Mouse (Mus musculus): ENCODE measurements around the gene Fank1.

Fank1 gene

DNA sequence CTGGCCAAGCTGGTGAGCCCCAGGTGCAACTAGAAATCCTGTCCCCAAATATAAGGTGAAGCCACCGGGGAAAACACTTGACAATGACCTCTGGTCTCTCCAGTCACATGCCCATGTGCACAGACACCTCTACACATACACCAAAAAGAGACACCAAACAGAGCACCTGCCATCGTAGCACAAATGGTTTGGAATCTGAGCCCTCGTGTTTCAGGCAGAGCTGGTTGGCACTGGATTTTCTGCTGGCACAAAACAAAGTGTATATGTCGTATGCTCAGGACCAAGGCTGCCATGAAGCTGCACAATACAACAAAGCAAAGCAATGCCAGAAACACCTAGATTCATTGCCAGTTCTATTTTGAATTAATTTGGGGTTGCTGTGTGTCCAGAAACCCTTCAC, 8.6 kb upstream of the Fank1 start:
- DNase-seq (ENCODE audit: low read depth) = no peak

DNA sequence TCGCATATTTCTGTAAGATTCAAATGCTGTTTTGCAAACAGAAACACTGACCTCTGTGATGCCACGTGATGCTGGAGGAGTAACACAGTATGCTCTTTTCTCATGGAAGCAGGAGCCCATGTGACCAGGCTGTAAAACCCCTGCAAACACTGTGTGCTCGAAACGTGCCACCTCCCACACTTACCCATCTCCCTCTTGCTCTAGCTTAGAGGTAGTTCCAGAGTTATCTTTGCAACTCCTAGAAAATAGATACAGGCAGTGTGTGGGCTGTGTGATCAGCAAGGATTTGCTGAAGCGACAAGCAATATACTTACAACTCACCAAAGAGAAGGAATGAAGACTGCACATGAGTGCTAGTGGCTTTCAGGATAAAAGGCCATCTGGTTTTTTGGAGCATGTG, 8.1 kb upstream of the Fank1 start:
- no peak for DNase-seq (ENCODE audit: low read depth)

DNA sequence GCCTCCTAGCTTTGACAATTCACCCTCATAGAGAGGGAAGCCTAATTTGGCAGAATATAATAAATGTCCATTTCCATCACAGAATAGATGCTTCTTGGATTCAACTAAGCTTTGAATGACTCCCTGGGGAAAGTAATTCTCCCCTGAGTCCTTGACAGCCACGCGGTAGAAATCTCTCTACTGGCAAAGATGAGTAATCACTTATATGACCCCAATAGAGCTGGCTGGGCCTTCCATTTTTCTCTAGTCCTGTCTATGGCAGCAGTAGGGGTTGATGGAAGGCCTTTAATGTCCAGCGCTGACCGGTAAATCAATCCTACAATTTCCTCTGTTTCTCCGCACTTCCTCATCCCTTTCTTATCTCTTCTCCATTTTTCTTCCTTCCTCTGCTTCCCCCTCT, 1.5 kb upstream of the Fank1 start:
- DNase-seq (ENCODE audit: low read depth) = no peak

DNA sequence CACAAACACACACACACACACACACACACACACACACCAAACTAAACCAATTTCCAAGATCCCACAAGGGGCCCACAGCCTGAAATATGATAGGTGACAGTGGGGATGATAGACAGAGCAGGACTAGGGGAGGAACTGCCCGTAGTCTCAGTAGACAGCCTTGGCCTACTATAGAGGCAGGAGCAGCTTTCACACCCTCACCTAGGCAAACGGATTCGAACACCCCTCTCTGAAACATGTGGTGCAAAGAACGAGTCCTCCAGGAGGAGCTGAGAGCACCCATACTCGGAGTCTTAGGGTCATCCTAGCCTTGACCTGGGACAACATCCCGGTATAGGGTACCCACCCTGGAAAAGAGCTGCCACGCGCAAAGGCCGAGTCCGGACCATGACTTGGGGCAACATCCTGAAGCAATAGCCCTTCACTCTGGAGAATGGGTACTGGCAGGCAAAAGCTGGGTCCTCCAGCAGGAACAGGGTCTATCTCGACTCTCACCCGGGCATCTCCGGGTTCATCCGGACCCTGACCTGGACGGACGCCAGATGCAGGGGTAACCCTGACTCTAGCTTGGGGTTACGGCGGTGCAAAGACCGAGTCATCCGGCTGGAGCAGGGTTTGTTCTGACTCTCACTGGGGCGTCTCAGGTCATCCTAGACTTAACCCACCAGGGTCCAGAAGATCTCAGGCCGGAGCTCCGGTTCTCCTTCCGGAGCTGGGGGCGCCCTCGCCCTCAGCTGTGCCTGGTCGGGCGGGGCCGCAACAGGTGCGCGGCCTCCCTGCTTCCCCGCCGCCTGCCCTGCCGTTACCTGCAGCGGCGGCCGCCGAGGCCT, 650 bp upstream of the Fank1 start:
- DNase-seq (ENCODE audit: low read depth) = peak; percentile 13

DNA sequence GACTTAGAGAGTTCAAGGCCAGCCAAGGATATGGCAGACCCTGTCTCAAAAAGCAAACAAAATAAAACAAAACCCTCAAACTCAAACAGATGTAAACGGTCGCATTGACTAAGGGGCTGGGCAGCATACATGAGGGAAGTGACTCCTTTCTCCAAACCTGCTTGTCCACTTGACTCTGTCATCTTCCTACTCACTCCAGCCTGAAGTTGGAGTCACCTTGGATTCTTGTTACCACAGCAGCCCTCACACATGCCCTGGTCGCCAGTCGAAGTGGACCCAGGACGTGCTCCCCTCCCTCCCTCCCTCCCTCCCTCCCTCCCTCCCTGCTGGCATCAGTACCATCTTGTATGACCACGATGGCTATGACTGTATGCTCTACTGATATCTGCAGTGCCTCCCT, 4.9 kb downstream of the Fank1 start:
- DNase-seq (ENCODE audit: low read depth) = no peak

DNA sequence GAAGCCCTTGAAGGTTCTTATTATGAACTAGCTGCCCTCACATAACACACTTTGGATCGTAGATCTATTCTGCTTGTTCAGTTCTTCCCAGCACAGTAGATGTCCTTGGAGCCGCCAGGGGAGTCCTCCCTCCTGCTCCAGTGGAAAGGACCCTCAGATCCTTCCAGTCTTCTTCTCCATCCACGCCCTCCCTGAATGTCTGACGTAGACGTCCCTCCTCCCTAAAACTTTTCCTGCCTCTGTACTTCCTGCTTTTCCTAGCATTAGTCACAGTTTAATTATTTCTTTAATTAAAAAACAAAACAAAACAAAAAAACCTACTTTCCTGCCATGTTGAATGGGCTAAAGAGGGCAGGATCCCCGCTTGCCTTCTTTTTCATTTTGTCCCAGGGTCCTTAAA, 5.3 kb downstream of the Fank1 start:
- DNase-seq (ENCODE audit: low read depth) = no peak

DNA sequence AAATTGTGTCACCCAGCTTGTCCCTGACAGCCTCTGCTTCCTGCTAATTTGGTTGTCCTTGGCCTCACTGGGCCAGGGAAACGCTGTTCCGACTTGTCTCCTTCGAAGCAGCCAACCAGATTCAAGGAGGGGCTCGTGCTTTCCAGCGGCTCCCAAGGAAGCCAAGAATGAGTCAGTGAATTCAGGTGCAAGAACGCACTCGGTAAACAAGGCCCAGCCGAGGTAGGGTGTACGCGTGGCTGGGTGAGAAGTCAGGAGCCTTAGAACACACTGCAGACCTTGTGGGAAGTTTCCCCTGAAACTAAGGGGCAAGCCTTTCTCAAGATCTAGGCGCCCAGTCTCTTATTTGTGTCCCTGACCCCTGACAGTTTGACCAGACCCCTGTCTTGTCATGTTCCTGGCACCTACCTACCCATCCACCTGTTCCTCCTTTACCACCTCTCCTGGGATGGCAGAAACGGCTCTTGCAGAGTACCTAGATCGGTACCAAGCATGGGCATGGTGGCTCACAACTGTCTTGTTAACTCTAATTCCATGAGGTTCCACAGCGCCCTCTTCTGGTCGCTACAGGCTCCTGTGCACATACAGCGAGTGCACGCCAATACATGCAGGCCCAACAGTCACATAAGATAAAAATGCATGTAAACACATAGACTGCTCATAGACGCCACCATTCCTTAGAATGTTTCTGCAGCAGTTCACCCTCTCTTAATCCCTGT, 6.2 kb downstream of the Fank1 start, which contains the start of gene Dhx32:
TSS of gene Dhx32 (minus strand) at position 10 of the 719 bp plus-strand sequence.
- DNase-seq (ENCODE audit: low read depth) = peak; percentile 83

DNA sequence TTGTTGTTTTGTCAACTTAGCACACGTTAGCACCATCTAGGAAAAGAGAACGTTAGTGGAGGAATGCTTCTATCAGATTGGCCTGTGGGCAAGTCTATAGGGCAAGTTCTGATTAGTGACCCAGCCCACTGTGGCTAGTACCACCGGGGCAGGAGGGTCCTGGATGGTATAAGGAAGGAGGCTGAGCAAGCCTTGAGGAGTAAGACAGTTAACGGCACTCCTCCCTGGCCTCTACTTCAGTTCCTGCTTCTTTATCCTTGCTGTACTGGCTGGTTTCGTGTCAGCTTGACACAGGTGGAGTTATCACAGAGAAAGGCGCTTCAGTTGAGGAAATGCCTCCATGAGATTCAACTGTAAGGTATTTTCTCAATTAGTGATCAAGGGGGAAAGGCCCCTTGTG, 10.9 kb downstream of the Fank1 start:
- no peak for DNase-seq (ENCODE audit: low read depth)

DNA sequence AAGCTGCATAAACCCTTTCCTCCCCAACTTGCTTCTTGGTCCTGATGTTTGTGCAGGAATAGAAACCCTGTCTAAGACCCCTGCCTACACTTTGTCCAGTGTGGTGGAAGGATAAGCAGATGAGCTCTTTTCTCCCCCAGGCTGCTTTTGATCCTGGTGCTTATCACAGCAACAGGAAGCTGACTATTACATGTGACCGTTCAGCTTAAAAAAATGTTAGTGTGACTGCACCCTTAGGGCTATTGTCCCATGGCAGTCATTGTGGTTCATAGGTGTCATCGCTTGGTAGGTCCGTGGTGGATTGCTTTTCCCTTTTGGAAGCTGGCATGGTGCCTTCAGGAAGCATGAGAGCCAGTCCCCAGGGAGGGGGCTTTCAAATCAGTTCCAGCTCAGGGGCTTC, 11.5 kb downstream of the Fank1 start:
- DNase-seq (ENCODE audit: low read depth) = no peak

DNA sequence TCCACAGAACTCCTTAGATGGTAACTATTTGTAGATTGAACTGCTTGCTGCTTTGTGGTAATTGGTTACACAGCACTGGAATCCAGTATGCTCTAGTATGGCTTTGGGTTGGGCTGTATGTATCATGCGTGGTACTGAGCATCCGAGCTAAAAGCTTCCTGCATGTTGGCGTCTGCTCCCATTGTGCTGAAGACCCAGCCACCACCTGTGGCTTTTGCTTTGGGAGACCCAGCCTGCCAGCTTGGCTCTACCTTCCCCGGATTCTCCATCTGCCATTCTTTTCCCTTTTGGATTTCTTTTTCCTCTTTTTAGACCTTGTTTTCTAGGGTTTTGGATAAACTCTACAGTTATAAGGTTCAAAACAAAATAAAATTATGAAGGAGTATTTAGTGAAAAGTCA, 13.5 kb downstream of the Fank1 start:
- DNase-seq (ENCODE audit: low read depth) = no peak

DNA sequence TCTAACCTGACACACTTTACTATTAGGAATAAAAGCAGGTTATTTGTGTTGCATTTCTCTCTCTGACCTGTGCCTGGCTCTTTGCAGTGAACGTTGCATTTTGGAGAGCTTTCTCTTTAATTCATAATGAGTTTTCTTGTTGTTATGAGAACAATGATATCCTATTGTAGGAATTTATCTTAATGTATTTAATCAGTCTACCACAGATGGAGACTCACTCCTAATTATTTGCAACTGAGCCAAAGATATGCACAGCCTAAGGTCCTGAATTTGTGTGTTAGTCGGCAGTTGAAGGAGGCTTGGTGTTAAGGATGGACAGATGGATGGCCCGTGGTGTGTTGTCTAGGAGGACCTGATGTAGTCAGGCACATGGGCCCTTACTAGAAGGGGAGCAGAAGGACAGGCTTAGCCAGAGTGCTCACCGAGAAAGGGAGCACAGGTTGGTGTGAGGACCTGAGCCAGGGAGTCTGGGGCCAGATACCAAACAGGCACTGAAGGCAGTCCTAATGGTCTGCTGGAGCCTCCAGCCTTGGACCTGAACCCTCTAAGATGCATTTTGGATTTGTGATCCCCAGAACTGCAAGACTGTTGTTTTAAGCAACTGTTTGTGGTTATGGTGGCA, 14.1 kb downstream of the Fank1 start:
- no peak for DNase-seq (ENCODE audit: low read depth)

DNA sequence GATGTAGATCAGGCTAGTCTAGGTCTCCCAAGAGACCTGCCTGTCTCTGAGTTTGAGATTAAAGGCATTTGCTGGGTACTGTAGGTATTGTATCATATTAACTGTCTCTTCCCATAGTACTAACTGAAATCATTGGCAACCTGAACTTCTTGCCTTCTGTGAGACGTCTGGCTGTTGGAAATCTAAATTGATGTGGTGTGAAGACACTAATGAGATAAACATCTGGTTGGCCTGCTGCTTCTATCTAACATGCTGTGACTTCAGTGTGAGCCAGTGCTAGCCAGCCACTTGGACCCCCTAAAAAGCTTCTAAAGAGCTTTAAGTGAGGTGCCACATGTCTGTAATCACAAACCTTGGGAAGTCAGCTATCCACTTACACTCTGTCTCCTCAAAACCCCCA, 16.1 kb downstream of the Fank1 start:
- DNase-seq (ENCODE audit: low read depth) = no peak

DNA sequence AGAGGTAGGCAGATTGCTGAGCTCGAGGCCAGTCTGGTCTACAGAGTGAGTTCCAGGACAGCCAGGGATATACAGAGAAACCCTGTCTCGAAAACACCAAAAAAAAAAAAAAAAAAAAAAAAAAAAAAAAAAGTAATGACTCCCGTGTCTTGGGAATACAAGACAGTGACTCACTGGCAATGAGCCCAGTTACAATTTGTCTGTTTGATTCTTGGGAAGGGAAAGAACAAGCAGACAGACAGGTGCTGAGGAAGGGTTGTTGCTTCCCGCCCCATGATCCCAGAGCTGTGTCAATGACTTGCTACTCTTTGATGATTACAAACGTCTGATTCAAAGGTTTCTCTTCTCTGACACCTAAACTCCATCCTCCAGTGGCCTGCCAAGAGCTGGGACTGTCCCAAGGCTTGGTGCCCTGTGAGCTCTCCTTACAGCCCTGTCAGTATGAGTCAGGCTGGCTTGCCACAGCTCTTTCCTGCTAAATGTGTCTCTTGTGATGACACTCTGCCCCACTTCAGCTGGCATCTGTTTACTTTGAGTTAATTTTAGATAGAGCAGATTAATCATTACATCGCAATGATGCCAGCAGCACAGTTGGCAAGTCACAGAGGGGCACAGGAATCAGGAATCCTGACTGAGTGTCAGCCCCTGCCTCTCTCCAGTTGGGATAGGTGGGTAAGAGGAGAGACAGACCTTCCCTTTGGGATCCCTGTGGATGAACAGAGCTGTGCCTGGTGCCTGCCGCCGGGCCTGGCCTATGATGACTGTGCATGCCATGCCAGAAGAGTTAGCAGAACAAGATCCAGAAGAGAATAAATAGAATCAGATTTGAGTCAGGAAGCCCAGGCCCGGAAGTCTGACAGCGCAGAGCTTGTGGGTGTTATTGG, 16.8 kb downstream of the Fank1 start:
- DNase-seq (ENCODE audit: low read depth) = no peak

DNA sequence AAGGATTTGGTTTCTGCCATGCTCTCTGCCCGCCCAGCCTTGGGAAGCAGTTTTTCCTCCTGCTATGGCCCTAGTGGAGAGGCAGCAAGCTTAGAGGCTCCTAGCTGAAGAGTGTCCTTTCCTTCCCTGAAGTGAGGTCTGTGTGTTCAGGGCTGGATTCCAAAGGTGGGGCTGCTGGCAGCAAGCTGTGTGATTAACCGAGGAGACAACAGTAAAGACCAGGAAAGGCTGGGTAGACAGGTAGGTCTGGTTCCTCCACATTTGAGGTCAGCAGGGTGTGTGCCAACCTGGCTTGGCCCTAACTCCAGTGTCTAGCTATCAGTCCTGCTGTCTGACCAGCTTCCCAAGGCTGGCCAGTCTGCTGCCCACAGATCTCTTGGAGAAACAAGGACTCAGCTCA, 18.1 kb downstream of the Fank1 start:
- DNase-seq (ENCODE audit: low read depth) = no peak

DNA sequence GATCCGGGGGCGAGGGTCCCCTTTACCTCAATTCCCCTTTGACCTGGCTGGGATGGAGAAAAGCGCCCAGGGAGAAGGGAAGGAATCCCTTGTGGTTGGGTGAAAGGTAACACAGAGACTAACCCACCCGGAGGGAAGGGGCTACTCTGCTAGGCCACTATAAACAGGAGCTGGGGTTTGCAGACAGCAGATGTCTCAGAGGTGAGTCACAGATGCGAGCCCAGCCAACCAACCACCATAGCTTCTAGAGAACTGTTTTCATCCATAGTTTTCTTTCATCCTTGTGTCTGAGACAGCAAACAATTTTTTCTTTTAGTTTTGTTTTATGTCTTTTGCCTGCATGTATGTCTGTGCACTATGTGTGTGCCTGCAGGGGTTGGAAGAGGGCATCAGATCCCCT, 23.3 kb downstream of the Fank1 start:
- DNase-seq (ENCODE audit: low read depth) = no peak

DNA sequence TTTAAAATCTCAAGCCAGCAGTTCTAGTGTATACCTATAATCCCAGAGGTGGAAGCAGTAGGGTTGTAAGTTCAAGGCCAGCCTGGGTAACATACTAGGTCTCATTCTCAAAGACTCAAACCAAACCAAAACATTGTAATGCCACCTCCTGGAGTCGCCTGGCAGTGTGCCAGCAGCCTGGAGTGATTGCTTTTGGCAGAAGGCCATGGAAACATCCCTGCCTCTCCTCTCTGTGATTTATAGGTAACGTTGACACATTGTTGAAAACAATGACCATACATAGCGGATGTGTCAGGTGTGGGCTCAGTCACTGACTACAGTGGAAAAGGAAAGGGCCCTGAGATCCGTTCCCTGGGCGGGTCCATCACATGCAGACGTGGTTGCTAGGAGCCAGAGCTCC, 25.2 kb downstream of the Fank1 start:
- no peak for DNase-seq (ENCODE audit: low read depth)

DNA sequence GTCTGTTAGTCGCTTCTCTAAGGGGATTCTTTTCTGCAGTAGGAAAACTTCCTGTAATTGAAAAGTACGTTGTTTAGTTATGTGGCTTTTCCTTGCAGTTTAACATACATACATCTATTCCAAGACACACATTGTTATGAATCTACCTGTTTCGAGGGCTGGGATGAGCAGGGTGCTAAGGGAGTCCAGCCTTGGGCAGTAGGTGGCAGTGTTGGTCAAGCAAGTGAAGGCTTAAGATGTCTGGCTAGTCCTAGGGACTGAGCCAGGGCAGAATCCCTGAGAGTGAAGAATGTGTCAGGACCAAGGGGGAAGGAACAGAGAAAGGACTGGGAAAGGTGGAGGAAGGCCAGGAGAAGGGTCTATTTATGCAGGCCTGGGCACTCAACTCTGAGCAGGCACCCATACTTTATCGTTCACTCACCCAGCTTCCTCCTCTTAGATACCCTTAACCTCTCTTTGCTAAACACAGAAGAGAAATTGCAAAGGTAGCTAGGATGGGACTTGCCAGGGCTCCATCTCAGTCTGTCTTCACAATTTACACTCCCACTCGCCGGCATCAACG, 29.0 kb downstream of the Fank1 start:
- DNase-seq (ENCODE audit: low read depth) = no peak

DNA sequence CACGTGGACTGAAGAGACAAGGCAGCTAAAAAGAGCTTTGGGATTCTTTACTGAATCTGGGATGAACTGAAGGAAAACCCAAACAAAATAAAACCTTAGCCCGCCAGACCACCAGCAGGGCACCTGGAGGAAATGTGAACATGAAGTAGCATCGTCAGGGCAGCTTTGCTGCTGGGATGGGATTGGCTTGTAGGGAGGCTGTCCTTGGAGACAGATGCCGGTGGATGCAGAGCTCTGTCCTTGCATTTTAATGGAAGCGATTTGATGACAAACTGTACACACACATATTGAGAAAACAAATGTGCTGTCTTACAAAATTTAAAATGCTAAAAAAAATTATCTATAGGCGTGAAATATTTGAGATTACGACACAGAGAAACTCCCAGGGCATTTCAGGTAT, 36.3 kb downstream of the Fank1 start:
- no peak for DNase-seq (ENCODE audit: low read depth)

DNA sequence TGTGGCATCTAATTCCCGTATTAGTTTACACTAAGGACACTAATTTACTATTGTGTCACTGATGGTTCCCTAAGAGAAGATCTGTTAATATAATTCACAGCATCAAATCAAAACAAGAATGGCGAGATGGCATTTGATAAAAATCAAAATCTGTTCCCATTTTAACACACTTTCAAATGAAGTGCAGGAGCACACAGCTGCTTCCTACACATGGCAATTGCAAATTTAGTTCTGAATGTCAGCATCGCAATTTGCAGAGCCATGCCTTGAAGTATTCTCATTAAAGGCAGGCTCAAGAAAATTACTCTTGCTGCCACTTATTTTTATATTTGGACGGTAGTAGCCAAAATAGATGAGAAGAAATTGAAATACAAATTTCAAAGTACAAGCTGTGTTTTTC, 36.7 kb downstream of the Fank1 start:
- no peak for DNase-seq (ENCODE audit: low read depth)

DNA sequence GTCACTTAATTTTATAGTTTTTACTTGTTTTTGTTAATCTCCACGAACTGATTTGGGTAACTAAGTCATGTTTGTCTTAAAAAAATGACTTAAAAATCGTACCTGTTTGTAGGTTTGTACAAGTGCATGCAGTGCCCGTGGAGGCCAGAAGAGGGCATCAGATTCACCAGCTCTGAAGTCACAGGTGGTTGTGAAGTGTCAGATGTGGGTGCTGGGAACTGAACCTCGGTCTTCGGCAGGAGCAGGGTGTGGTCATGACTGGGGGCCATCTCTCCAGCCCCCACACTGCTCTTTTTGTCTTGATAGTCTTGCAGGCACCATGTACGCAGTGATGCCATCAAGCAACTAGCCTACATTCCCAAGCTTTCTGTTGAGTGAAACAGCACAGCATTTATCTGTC, 47.1 kb downstream of the Fank1 start:
- DNase-seq (ENCODE audit: low read depth) = no peak

DNA sequence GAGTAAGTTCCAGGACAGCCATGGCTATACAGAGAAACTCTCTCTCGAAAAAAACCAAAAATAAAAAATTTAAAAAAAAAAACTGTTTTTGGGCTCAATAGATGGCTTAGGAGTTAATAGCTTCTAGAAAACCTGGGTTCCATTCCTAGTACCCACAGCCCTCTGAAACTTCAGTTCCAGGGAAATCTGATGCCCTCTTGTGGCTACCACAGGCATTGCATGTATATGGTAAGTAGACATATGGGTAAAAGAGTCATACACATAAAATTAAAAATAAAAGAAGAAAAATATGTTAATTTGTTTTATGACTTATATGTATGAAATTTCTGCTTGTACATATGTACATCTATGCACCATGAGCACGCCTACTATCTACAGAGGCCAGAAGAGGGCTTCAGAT, 47.9 kb downstream of the Fank1 start:
- peak; percentile 7 for DNase-seq (ENCODE audit: low read depth)

DNA sequence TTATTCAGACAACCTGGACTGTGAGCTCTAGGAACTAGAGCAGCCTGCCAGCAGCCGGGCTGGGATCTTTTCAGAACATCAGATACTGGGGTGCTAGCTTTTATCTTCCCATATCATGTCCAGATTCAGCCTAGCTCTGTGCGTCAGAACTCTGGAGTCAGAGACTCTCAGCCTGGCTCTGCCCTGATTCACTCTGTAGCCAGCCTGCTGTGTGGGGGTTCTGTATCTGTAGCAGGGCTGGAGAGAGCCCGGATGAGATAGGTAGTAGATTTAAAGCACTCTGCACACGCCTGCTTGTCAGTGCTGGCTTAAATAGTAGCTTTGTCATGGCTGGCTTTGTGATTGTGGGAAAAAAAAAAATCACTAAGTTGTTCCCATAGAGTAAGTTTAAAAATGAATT, 51.9 kb downstream of the Fank1 start:
- DNase-seq (ENCODE audit: low read depth) = no peak

Measured in c-Kit-positive CD71-negative TER-119-negative erythroid progenitor cells, embryonic 14.5 days (primary cell).